Mouse (Mus musculus) kidney, postnatal 36 days (tissue): ENCODE measurements around the gene H2-T3.
"Not testable (repeated sequence)": the region's sequence is repeated elsewhere in the genome, so short reads cannot be mapped to it uniquely, and the experiment has no call there.

Source experiments
- DNase-seq, 2 experiments: peaks; one replicate each; pipeline ENCODE4 v3.0.0; 2021 to 2022; ENCODE audit warnings: mixed read lengths in 2 of 2

H2-T3 gene

DNA sequence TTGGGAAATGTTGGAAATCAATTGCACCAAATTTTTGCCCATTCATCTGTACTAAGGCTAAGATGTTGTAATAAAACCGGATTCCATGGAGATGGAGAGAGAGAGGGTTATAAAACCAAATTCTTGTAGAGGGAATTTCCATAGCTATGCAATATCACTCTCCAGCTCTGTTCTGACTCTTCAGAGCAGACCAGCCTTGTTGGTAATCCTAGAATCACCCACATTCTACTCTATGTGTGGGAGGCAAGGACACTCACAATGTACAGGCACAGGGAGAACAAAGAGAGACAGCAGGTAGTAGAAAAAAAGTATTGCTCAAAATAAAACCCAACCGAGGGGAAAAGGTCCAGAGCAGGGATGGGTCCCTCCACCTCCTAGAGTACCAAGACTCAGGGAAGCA, 14.0 kb downstream of the H2-T3 start:
- DNase-seq: not testable (repeated sequence)

- DNase-seq: no peak
Measured at GRCm38 (mm10) chr17:36170287-36170814, 19.7 kb downstream of the H2-T3 start.

DNA sequence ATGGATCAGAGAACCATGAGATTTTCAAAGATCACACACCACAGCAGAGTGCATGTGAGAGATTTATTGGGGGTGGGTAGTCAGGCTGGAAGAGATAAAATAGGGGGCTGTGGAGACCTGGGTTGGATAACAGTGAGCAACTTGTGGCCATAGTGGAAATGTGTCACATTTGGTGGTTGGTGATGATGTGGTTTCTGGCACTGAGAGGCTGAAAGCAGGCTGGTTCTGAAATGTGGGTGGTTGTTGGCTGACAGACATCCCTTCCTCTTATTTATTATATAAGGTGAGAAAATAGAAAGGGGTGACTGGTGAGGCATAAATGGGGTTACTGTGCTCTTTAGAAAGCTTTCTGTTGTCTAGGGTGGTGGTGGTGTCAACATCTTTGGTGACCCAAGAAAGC, 20.3 kb downstream of the H2-T3 start:
- DNase-seq: no peak

- DNase-seq: not testable (repeated sequence)
Measured at GRCm38 (mm10) chr17:36169094-36169493, 21.0 kb downstream of the H2-T3 start.

DNA sequence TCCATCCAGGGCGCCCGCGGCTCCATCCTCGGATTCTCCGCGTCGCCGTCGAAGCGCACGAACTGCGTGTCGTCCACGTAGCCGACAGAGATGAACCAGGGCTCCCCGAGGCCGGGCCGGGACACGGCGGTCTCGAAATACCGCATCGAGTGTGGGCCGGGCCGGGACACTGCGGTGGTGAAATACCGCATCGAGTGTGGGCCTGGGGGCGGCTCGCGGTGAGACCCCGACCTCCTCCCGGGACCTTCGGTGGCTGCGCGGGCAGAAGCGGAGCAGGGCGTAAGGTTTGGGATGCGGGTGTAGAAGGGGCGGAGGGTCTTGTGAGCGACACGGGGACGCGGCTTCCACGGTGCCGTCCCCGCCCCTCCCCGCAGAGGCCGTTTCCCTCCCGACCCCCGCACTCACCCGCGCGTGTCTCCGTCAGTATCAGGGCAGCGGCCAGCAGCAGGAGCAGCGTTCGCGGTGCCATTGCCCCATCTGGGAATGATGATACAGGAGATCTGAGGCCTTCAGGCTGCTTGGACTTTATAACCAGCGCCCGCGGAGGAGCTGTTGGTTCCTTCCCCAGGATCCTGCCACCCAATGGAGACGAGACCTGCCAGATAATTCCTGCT, 21.9 kb downstream of the H2-T3 start, which contains the start of gene Gm8909:
Gm8909 (minus strand) TSS at position 499 of the 614 bp plus-strand sequence.
- DNase-seq: peak in 1 of 2 experiments; percentile 32

DNA sequence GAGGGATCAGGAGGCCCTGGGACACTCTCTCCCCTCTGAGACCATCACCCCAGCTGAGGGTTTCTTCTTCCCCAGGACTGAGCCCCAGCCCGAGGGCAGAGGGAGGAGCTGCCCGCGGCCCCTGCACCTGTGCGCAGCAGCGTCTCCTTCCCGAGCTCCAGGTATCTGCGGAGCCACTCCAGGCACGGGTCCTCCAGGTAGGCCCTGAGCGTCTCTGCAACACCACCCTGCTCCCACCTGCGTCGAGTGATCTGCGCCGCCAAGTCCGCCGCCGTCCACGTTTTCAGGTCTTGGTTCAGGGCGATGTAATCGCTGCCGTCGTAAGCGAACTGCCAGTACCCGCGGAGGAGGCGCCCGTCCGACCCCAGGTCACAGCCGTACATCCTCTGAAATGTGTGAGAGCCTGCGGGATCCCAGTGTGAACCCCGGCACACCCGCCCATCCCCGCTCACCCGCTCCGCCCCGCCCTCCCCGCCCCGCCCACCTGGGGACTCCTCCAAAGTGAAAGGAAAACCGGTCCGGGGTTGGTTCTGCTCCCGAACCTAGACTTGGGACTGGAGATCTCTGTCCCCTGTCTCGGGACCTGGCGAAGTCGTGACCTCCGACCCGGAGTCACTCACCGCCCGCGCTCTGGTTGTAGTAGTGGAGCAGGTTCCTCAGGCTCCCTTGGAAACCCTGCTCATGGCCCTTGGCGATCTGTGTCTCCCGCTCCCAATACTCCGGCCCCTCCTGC, 22.6 kb downstream of the H2-T3 start:
- peak; percentile 16 to 37 for DNase-seq

DNA sequence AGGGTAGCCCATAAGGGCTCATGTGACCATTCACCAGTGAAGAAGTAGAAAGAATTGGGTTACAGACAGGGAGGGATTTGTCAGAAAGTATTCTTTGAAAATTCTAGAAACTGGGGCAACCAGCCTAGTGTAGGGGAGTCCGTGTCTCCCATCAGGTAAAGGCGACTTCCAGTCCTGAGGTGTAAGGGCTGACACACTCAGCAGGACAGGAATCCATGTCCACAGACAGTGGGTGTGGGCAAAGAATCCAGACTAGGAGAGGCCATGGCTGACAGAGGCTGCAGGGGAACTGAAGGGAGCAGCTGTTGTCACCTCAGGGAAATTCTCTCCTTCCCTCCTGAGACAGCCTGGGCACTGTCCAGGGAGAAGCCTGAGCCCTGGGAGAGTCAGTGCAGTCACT, 23.2 kb downstream of the H2-T3 start:
- not testable (repeated sequence) for DNase-seq

GRCm38 (mm10) chr17:36161129-36162051, 28.7 kb downstream of the H2-T3 start:
- no peak for DNase-seq

- DNase-seq: not testable (repeated sequence)
Measured at GRCm38 (mm10) chr17:36158264-36158663, 31.8 kb downstream of the H2-T3 start.

DNA sequence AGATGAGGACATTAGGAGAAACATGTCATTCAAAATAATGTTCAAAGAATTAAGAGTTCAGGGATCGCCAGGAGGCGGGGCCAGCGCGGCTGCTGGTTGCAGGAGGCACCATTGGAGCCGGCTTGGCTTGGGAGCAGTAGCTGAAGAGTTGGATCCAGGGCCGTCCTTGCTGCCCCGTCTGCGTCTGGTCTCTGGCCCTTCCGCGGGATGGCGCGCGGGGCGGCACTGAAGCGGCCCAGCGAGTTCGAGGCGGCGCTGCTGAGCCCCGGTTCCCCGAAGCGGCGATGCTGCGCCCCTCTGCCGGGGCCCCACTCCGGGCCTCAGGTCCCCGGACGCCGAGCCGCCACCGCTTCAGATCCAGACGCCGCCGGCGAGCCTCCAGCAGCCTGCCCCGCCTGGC, 32.3 kb downstream of the H2-T3 start:
- peak in 1 of 2 experiments; percentile 40 for DNase-seq

DNA sequence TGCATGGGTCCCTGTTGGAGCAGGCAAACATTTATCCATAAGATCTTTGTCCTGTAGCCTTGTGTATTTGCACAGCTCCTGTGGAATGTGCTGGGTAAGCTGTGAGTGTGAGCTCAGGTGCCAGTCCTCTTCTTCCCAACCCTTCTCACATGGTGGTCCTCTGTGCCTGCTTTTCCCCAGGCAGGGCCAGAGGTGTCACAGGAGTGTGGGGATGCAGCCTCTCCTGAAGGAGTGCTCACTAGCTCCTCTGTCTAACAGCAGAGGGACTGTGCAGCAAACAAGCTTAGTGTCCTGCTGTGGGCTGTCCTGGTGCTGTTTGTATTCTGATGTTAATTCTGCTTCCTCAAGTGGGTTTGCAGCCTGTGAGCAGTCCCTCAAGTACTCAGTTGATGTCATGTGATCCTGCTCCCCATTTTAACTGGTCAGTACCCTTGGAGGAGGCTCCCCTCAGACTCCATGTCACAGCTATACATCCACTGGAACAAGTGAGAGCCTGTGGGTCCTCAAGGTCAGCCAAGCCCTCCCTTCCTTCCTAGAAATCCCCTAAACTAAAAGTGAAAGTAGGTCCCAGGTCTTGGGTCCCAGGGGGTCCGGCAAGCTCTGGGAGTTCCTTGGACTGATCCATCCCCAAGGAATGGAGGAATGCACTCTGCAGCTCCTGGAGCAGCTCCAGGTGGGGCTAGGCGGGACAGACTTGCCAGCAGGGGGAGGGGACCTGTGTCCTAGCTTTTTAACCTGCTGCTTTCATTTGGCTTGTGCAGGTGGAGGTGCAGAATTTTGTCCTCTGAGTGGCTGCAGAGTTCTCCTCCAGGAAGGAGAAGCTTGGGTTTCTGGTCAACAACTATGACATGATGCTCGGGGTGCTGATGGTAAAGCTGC, 35.6 kb downstream of the H2-T3 start:
- DNase-seq: no peak

DNA sequence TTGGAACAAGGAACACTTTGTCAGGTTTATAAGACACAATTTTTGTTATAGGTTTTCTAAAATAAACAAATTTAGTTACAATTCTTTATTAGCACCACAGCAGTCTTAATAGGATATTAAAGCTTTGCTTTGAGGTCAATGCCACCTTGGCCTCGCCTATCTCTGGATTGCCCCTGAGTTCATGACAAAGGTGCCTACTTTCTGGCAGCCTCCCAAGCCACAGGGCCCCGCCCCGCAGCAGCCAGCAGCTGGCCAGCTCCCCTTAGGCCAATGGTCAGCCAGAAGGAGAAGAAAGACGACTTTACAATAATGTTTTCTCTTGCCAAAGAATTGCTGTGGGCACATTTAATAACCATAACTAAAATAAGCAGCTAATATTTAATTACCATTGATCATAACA, 38.9 kb downstream of the H2-T3 start:
- peak in 1 of 2 experiments; percentile 39 for DNase-seq

- not testable (repeated sequence) for DNase-seq
Measured at GRCm38 (mm10) chr17:36148468-36148867, 41.6 kb downstream of the H2-T3 start.

GRCm38 (mm10) chr17:36146937-36147336, 43.1 kb downstream of the H2-T3 start:
- DNase-seq: not testable (repeated sequence)

DNA sequence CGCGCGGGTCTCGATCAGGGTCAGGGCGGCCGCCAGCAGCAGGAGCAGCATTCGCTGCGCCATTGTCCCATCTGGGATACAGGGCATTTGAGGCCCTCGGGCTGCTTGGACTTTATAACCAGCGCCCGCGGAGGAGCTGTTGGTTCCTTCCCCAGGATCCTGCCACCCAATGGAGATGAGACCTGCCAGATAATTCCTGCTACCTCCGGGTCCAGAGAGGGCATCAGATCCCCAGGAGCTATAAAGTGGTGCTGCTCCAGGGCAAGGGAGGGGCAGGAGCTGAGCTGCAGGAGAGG, 44.3 kb downstream of the H2-T3 start:
- peak in 1 of 2 experiments; percentile 25 for DNase-seq

DNA sequence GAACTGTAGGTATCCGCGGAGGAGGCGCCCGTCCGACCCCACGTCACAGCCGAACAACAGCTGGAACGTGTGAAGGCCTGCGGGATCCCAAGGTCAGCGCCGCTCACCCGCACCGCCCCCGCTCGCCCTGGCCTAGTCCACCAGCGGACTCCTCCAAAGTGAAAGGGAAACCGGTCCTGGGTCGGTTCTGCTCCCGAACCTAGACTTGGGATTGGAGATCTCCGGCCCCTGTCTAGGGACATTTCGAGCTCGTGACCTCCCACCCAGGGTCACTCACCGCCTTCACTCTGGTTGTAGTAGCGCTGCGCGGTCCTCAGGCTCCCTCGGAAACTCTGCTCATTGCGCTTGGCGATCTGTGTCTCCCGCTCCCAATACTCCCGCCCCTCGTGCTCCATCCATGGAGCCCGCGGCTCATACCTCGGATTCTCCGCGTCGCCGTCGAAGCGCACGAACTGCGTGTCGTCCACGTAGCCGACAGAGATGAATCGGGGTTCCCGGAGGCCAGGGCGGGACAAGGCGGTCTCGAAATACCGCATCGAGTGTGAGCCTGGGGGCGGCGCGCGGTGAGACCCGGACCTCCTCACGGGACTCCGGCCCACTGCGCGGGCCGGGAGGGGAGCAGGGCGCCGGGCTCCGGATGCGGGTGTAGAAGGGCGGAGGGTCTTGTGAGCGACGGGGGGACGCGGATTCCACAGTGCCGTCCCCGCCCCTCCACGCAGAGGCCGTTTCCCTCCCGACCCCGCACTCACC, 44.8 kb downstream of the H2-T3 start:
- DNase-seq: peak in 1 of 2 experiments; percentile 25

DNA sequence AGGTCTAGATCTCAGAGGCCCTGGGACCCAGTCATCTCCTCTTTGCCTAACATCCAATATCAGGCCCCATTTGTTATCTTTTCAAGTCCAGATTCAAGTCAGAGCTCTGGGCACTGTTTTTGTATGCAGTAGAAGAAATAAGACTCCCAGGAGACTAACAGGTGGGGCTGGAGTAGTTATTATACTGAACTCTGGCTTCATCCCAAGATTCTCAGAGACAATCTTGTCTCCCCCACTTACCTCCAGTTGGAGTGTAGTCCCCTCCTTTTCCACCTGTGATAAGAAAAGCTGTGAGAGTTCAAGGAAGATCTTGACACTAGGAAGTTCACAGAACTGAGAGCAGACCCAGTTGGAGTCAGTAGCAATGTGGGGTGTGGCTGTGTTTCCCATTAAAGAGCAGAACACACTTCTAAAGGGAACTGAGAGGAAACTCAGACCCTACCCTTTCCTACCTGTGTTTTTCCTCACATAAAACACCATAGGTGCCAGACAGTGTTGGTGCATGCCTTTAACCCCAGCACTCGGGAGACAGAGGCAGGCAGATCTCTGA, 53.7 kb downstream of the H2-T3 start:
- DNase-seq: not testable (repeated sequence)
